Mouse (Mus musculus): ENCODE results near the gene Glp2r. TPM values are rescaled to one million over a fixed set of nuclear protein-coding genes. Genes with fewer than 3 reads are reported as not detected.

The Glp2r gene
- polyA plus RNA-seq, 1 experiment from 2014 or later: 0.03 TPM

DNA sequence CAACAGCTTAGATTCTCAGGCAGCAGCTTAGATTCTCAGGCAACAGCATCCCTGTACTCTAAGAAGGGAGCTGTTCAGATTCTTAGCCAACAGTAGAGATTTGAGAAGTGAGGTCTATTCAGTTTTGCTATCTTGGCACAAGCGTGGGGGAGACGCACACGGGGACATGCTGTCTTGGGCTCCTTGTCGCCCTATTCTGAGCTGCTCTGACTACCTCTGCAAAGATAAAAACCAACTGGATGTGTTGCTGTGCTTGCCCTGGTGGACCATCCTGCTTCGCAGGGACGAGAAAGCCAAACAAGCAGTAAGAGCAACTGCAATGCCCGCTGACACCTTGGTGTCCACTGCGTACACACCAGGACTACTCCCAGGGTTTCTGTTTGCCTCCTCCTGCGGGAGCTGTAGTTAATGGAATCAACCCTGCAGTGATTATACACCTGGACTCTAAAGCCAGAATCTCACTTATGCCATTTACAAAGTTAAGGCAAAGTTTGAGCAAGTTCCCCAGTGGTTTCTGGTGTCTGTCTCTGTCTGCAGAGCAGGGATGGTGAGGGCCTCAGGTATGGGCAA lies 117.3 kb downstream of the Glp2r start:
- Histone ChIP-seq H3K4me3 (ENCODE audit: low read depth, low read length) (no peak overlapping the region), H3K36me3 (ENCODE audit: control insufficient read depth, insufficient read depth, low read length) (no peaks in the 10 kb centered on the region), H3K4me2 (no peak overlapping the region), H3K9ac (ENCODE audit: low read depth, low read length) (no peak overlapping the region), H3K27me3 (ENCODE audit: control insufficient read depth, insufficient read depth, low read length) (0 out of 2 replicates have a peak, but pooled peaks cover 3% of the 10 kb centered on the region), H3K27ac (ENCODE audit: low read depth, low read length) (no peak overlapping the region), H3K4me1 (ENCODE audit: control insufficient read depth, insufficient read depth, low read length) (peaks cover 6% of the 10 kb centered on the region; the same call in 1 of the 2 replicates), H3K9me3 (replicated peaks; ENCODE audit: control insufficient read depth, low read length) (no peaks in the 10 kb centered on the region)
- 76% methylated on average over 9 of the region's 9 CpGs for WGBS (ENCODE audit: insufficient replicate concordance)
- no peak for ATAC-seq (replicated peaks; ENCODE audit: insufficient number of reproducible peaks, low FRiP score, low TSS enrichment)

- ATAC-seq (replicated peaks; ENCODE audit: insufficient number of reproducible peaks, low FRiP score, low TSS enrichment): no peak
- no peaks in the 10 kb centered on the region for H3K9me3 ChIP-seq (replicated peaks; ENCODE audit: control insufficient read depth, low read length)
- no peak overlapping the region for H3K4me2 ChIP-seq
- H3K4me1 ChIP-seq (ENCODE audit: control insufficient read depth, insufficient read depth, low read length): peaks cover 6% of the 10 kb centered on the region; the same call in 1 of the 2 replicates
- no peak overlapping the region for H3K4me3 ChIP-seq (ENCODE audit: low read depth, low read length)
- no peaks in the 10 kb centered on the region for H3K36me3 ChIP-seq (ENCODE audit: control insufficient read depth, insufficient read depth, low read length)
- 57% methylated on average over 6 of the region's 6 CpGs for WGBS (ENCODE audit: insufficient replicate concordance)
- 0 out of 2 replicates have a peak, but pooled peaks cover 3% of the 10 kb centered on the region for H3K27me3 ChIP-seq (ENCODE audit: control insufficient read depth, insufficient read depth, low read length)
- 0 out of 2 replicates have a peak overlapping the region, but pooled peaks have one; percentile 3 for H3K9ac ChIP-seq (ENCODE audit: low read depth, low read length)
- H3K27ac ChIP-seq (ENCODE audit: low read depth, low read length): no peak overlapping the region
Observed at GRCm38 (mm10) chr11:67652893-67653255, 118.1 kb downstream of the Glp2r start.

GRCm38 (mm10) chr11:67652194-67652892 lies 118.6 kb downstream of the Glp2r start:
- 17% methylated on average over 14 of the region's 14 CpGs for WGBS (ENCODE audit: insufficient replicate concordance)
- H3K9me3 ChIP-seq (replicated peaks; ENCODE audit: control insufficient read depth, low read length): no peaks in the 10 kb centered on the region
- H3K4me1 ChIP-seq (ENCODE audit: control insufficient read depth, insufficient read depth, low read length): peaks cover 6% of the 10 kb centered on the region; the same call in 1 of the 2 replicates
- H3K4me3 ChIP-seq (ENCODE audit: low read depth, low read length): no peak overlapping the region
- 0 out of 2 replicates have a peak, but pooled peaks cover 3% of the 10 kb centered on the region for H3K27me3 ChIP-seq (ENCODE audit: control insufficient read depth, insufficient read depth, low read length)
- no peak overlapping the region for H3K27ac ChIP-seq (ENCODE audit: low read depth, low read length)
- no peak overlapping the region for H3K4me2 ChIP-seq
- no peaks in the 10 kb centered on the region for H3K36me3 ChIP-seq (ENCODE audit: control insufficient read depth, insufficient read depth, low read length)
- H3K9ac ChIP-seq (ENCODE audit: low read depth, low read length): no peak overlapping the region
- ATAC-seq (replicated peaks; ENCODE audit: insufficient number of reproducible peaks, low FRiP score, low TSS enrichment): no peak

DNA sequence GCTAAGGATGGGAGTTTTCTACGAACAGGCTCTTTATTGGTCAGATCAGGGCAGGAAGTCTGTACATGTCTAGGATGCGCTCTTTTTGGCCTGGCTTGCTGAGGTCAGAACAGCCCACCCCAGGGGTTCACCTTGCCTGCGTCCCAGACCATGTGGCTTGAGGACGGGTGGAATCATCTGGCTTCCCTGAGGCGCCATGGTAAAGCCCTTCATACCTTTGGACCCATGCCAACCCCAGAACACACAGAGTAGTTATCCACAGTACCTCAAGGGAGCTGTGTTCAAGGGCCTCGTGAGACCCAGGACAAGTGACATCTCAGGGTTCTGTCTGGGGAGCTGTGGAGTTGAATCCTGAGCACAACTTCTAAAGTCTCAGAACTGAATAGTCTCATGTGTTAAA lies 119.2 kb downstream of the Glp2r start:
- 77% methylated on average over 6 of the region's 6 CpGs for WGBS (ENCODE audit: insufficient replicate concordance)
- Histone ChIP-seq H3K27me3 (ENCODE audit: control insufficient read depth, insufficient read depth, low read length) (0 out of 2 replicates have a peak, but pooled peaks cover 3% of the 10 kb centered on the region), H3K4me1 (ENCODE audit: control insufficient read depth, insufficient read depth, low read length) (peaks cover 6% of the 10 kb centered on the region; the same call in 1 of the 2 replicates), H3K4me2 (no peak overlapping the region), H3K36me3 (ENCODE audit: control insufficient read depth, insufficient read depth, low read length) (no peaks in the 10 kb centered on the region), H3K4me3 (ENCODE audit: low read depth, low read length) (no peak overlapping the region), H3K27ac (ENCODE audit: low read depth, low read length) (no peak overlapping the region), H3K9me3 (replicated peaks; ENCODE audit: control insufficient read depth, low read length) (no peaks in the 10 kb centered on the region), H3K9ac (ENCODE audit: low read depth, low read length) (no peak overlapping the region)
- no peak for ATAC-seq (replicated peaks; ENCODE audit: insufficient number of reproducible peaks, low FRiP score, low TSS enrichment)

DNA sequence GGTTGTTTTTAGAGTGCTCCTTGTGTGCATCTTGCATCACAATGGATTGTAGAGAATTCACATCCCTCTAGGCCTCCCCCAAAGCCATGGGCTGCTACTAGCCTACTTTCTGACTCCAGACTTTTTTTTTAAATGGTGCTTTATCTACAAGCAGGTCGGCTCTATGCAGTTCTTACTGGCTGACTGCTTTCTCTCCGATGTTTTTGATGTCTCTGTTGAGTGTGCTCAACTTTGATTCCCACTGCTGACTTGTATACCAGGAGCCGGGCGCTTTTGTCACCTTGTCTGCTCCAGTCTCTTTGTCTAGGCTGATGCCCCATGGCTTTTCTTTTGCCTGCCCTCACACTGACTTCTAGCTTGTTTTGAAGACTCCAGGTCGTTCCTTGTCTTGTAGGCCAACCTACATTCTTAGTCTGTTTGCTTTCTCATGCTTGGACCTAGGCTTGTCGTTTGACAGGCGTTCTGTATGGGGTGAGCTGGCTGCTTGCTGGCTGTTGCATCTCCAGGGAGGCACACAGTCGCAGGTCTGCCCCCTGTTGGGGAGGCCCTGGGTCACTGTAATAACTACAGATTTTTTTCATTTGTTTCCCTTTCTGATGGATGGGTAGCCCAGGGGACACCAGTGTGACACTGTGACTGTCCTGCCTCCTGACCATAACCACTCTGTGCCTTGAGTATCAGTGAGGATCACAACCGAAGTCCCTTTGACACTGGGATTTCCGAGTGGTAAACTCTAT lies 120.8 kb downstream of the Glp2r start:
- Histone ChIP-seq H3K9me3 (replicated peaks; ENCODE audit: control insufficient read depth, low read length) (no peaks in the 10 kb centered on the region), H3K27ac (ENCODE audit: low read depth, low read length) (no peak overlapping the region), H3K4me3 (ENCODE audit: low read depth, low read length) (no peak overlapping the region), H3K36me3 (ENCODE audit: control insufficient read depth, insufficient read depth, low read length) (no peaks in the 10 kb centered on the region), H3K27me3 (ENCODE audit: control insufficient read depth, insufficient read depth, low read length) (0 out of 2 replicates have a peak, but pooled peaks cover 3% of the 10 kb centered on the region), H3K4me1 (ENCODE audit: control insufficient read depth, insufficient read depth, low read length) (peaks cover 6% of the 10 kb centered on the region; the same call in 1 of the 2 replicates), H3K9ac (ENCODE audit: low read depth, low read length) (no peak overlapping the region), H3K4me2 (no peak overlapping the region)
- no peak for ATAC-seq (replicated peaks; ENCODE audit: insufficient number of reproducible peaks, low FRiP score, low TSS enrichment)
- 55% methylated on average over 10 of the region's 10 CpGs for WGBS (ENCODE audit: insufficient replicate concordance)

- H3K4me1 ChIP-seq (ENCODE audit: control insufficient read depth, insufficient read depth, low read length): peaks cover 6% of the 10 kb centered on the region; the same call in 1 of the 2 replicates
- 0 out of 2 replicates have a peak, but pooled peaks cover under 1% of the 10 kb centered on the region for H3K27me3 ChIP-seq (ENCODE audit: control insufficient read depth, insufficient read depth, low read length)
- 75% methylated on average over 11 of the region's 11 CpGs for WGBS (ENCODE audit: insufficient replicate concordance)
- ATAC-seq (replicated peaks; ENCODE audit: insufficient number of reproducible peaks, low FRiP score, low TSS enrichment): no peak
- no peaks in the 10 kb centered on the region for H3K36me3 ChIP-seq (ENCODE audit: control insufficient read depth, insufficient read depth, low read length)
- no peak overlapping the region for H3K4me3 ChIP-seq (ENCODE audit: low read depth, low read length)
- no peaks in the 10 kb centered on the region for H3K9me3 ChIP-seq (replicated peaks; ENCODE audit: control insufficient read depth, low read length)
- no peak overlapping the region for H3K9ac ChIP-seq (ENCODE audit: low read depth, low read length)
- no peak overlapping the region for H3K4me2 ChIP-seq
- no peak overlapping the region for H3K27ac ChIP-seq (ENCODE audit: low read depth, low read length)
Observed at GRCm38 (mm10) chr11:67648651-67649407, 122.1 kb downstream of the Glp2r start.

- H3K9me3 ChIP-seq (replicated peaks; ENCODE audit: control insufficient read depth, low read length): no peaks in the 10 kb centered on the region
- H3K4me3 ChIP-seq (ENCODE audit: low read depth, low read length): no peak overlapping the region
- no peak overlapping the region for H3K9ac ChIP-seq (ENCODE audit: low read depth, low read length)
- 24% methylated on average over 5 of the region's 5 CpGs for WGBS (ENCODE audit: insufficient replicate concordance)
- no peaks in the 10 kb centered on the region for H3K36me3 ChIP-seq (ENCODE audit: control insufficient read depth, insufficient read depth, low read length)
- H3K27me3 ChIP-seq (ENCODE audit: control insufficient read depth, insufficient read depth, low read length): no peaks in the 10 kb centered on the region
- H3K4me2 ChIP-seq: no peak overlapping the region
- no peak for ATAC-seq (replicated peaks; ENCODE audit: insufficient number of reproducible peaks, low FRiP score, low TSS enrichment)
- peaks cover 4% of the 10 kb centered on the region; the same call in 1 of the 2 replicates for H3K4me1 ChIP-seq (ENCODE audit: control insufficient read depth, insufficient read depth, low read length)
- no peak overlapping the region for H3K27ac ChIP-seq (ENCODE audit: low read depth, low read length)
Observed at GRCm38 (mm10) chr11:67647745-67648144, 123.2 kb downstream of the Glp2r start.

- H3K9me3 ChIP-seq (replicated peaks; ENCODE audit: control insufficient read depth, low read length): no peaks in the 10 kb centered on the region
- no peaks in the 10 kb centered on the region for H3K36me3 ChIP-seq (ENCODE audit: control insufficient read depth, insufficient read depth, low read length)
- no peaks in the 10 kb centered on the region for H3K4me1 ChIP-seq (ENCODE audit: control insufficient read depth, insufficient read depth, low read length)
- no peak overlapping the region for H3K27ac ChIP-seq (ENCODE audit: low read depth, low read length)
- ATAC-seq (replicated peaks; ENCODE audit: insufficient number of reproducible peaks, low FRiP score, low TSS enrichment): no peak
- no peak overlapping the region for H3K4me3 ChIP-seq (ENCODE audit: low read depth, low read length)
- H3K9ac ChIP-seq (ENCODE audit: low read depth, low read length): no peak overlapping the region
- H3K4me2 ChIP-seq: no peak overlapping the region
- H3K27me3 ChIP-seq (ENCODE audit: control insufficient read depth, insufficient read depth, low read length): no peaks in the 10 kb centered on the region
- WGBS (ENCODE audit: insufficient replicate concordance): 70% methylated on average over 6 of the region's 6 CpGs
Observed at GRCm38 (mm10) chr11:67644632-67645149, 126.3 kb downstream of the Glp2r start.

Data from heart, embryonic 11.5 days (tissue).